Mouse (Mus musculus): Measurements from ENCODE around the gene Rasa3.
A peak's percentile ranks its signal among the peaks of the same experiment; 100 is the strongest.

DNA sequence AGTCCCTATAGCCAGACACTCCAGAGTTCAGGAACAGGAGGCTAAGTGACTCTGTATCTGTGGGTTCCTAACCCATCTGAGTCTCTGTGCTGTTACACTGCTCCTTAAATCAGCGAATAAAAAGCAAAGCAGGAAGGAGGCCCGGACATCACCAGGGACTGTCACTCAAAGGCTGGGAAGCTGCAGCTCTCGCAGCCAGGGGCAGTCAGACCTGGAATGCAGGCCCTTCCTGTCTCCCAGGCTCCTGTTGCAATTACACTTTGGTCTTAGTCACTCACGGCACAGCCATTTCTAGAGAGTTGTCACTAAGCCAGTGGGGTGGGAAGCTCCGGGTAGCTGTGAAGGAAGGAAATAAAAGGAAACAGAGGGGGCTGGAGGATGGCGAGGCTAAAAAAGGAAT lies 33.2 kb downstream of the Rasa3 start:
- TF ChIP-seq CTCF (IDR thresholded peaks at IDR 0.05; ENCODE audit: low read depth), result peak; percentile 35
- TF ChIP-seq EP300 (optimal IDR thresholded peaks at IDR 0.05), result no peak
